Mouse (Mus musculus) bone marrow, adult 2 months (tissue): Measurements from ENCODE around the gene Tmem29.

Source experiments
- CTCF ChIP-seq: fragments of 200-500 bp; IDR thresholded peaks from 2 replicates; pipeline ENCODE4 v1.5.1; 2011; ENCODE audit warnings: low read length, control low read depth; ENCODE audit not compliant: control insufficient read depth, insufficient read depth
- POLR2A ChIP-seq: fragments of 200-500 bp; IDR thresholded peaks from 2 replicates; pipeline ENCODE4 v1.6.1; 2011; ENCODE audit warnings: low read depth, mild to moderate bottlenecking, control low read depth, low read length, borderline replicate concordance; ENCODE audit not compliant: control insufficient read depth

DNA sequence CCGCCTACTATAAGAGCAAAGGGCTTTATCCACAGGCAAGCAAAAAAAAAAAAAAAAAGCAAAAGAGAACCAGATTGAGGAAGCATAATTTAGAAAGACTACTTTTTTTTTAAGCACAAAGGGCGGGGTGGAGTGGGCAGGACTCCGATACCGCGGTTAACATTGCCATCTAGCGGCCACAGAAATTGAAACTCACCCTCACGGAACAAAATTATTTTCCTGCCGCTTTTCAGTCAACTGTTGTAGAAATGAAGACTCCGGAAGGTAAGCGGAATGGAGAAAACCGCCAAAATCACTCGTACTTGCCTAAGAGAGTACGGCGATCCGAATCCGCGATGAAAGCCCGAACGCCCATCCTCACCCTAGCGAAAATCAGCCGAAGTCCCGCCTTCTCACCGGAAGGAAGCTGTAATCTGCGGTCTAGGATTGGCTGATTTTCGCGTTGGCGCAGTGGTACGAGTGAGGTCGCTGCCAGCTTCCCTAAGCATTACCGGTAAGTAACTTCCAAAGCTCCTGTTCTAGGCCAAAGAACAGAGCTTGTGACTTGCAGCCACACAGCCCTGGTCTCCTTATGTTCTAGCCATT is at the start of gene Tmem29:
- TF ChIP-seq CTCF (peak; percentile 55), POLR2A (no peak)
